Mouse (Mus musculus) cerebellum, postnatal 4 days (tissue): Measurements from ENCODE around the gene Lpcat2b.

Experiments used
- DNase-seq, 2 experiments: peaks; one replicate each; pipeline ENCODE4 v3.0.0; 2022; ENCODE audit warnings: low spot score in 2 of 2, mixed read lengths in 1 of 2

Lpcat2b gene

GRCm38 (mm10) chr5:107447977-107448376 lies 16.6 kb downstream of the Lpcat2b start:
- DNase-seq, result no peak

DNA sequence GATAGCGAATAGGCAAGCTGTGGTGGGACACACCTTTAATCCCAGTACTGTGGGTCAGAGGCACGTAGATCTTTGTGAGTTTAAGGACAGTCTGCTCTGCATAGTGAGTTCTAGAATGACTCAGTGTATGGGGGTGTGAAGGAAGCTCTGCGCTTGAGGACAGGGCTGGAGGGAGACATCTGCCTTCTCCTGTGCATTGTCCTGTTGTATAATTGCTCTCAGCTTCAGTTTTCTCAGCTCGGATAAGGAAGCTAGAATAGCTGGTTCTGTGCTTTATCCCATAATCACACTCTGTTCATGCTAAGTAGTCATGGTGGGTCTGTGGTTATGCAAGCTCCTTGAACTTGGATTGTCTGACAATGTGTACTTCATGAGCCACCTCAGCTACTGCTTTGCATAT lies 17.4 kb downstream of the Lpcat2b start:
- no peak for DNase-seq

- no peak for DNase-seq
Observed at GRCm38 (mm10) chr5:107449620-107450019, 18.3 kb downstream of the Lpcat2b start.

GRCm38 (mm10) chr5:107450299-107450698 lies 18.9 kb downstream of the Lpcat2b start:
- no peak for DNase-seq

- no peak for DNase-seq
Observed at GRCm38 (mm10) chr5:107462147-107463076, 31.1 kb downstream of the Lpcat2b start.

- DNase-seq, result no peak
Observed at GRCm38 (mm10) chr5:107466501-107466900, 35.2 kb downstream of the Lpcat2b start.

GRCm38 (mm10) chr5:107467098-107467497 lies 35.7 kb downstream of the Lpcat2b start:
- no peak for DNase-seq

GRCm38 (mm10) chr5:107470600-107471329 lies 39.4 kb downstream of the Lpcat2b start:
- DNase-seq, result no peak

GRCm38 (mm10) chr5:107480194-107480593 lies 48.8 kb downstream of the Lpcat2b start:
- no peak for DNase-seq
